ENCODE assay signal across 8 mouse cellular contexts in genomic region chr13:54608666-54609065, GRCm38 (mm10). TPM values are rescaled to one million over a fixed set of nuclear protein-coding genes. Genes with fewer than 3 reads are reported as not detected.
DNase-seq lines count a peak whose midpoint lies in the region; ATAC-seq lines count a peak whose summit lies in the region.

No protein-coding gene starts in this region.

- no peak overlapping the region for H3K4me3 ChIP-seq in neural tube, embryonic 12.5 days
- H3K4me3 ChIP-seq in heart, embryonic 10.5 days: peak overlapping the region; percentile 24
- H3K4me3 ChIP-seq in liver, embryonic 15.5 days (replicated peaks): peak overlapping the region; percentile 88

- 0 out of 2 replicates have a peak, but pooled peaks have one; percentile 18 for ATAC-seq in neural tube, embryonic 12.5 days (ENCODE audit: low FRiP score, low read depth)
- ATAC-seq in liver, embryonic 15.5 days (ENCODE audit: insufficient read depth): no peak

- H3K36me3 ChIP-seq in neural tube, embryonic 12.5 days: 0 out of 2 replicates have a peak, but pooled peaks cover 8% of the 10 kb centered on the region
- H3K36me3 ChIP-seq in heart, embryonic 10.5 days: peaks cover 10% of the 10 kb centered on the region; the same call in 1 of the 2 replicates
- H3K36me3 ChIP-seq in liver, embryonic 15.5 days (replicated peaks): peaks cover 21% of the 10 kb centered on the region

- H3K27me3 ChIP-seq in neural tube, embryonic 12.5 days (replicated peaks): no peaks in the 10 kb centered on the region
- H3K27me3 ChIP-seq in heart, embryonic 10.5 days (ENCODE audit: insufficient read depth, poor library complexity, severe bottlenecking): peaks cover 16% of the 10 kb centered on the region; the same call in 1 of the 2 replicates
- H3K27me3 ChIP-seq in liver, embryonic 15.5 days: no peaks in the 10 kb centered on the region

- H3K4me2 ChIP-seq in neural tube, embryonic 12.5 days (replicated peaks): peak overlapping the region; percentile 41
- H3K4me2 ChIP-seq in liver, embryonic 15.5 days: peak overlapping the region; percentile 96

- H3K9ac ChIP-seq in neural tube, embryonic 12.5 days: 0 out of 2 replicates have a peak overlapping the region, but pooled peaks have one; percentile 23
- H3K9ac ChIP-seq in liver, embryonic 15.5 days: peak overlapping the region; percentile 33; the same call in 1 of the 2 replicates

- H3K9me3 ChIP-seq in neural tube, embryonic 12.5 days: no peaks in the 10 kb centered on the region
- H3K9me3 ChIP-seq in heart, embryonic 10.5 days: no peaks in the 10 kb centered on the region
- no peaks in the 10 kb centered on the region for H3K9me3 ChIP-seq in liver, embryonic 15.5 days (replicated peaks)

- WGBS in neural tube, embryonic 12.5 days: 10% methylated on average over 8 of the region's 8 CpGs
- 16% methylated on average over 8 of the region's 8 CpGs for WGBS in heart, embryonic 10.5 days
- 72% methylated on average over 8 of the region's 8 CpGs for WGBS in liver, embryonic 15.5 days (ENCODE audit: insufficient replicate concordance)

- DNase-seq in neural tube, embryonic 10.5 days (ENCODE audit: extremely low spot score, low spot score): no peak
- peak; percentile 56 to 74 for DNase-seq in cerebellum, postnatal 10 days
- no peak for DNase-seq in heart, embryonic 10.5 days (ENCODE audit: low spot score)
- peak; percentile 69 for DNase-seq in testis, postnatal 10 days (ENCODE audit: low spot score)
- no peak for DNase-seq in adrenal gland, postnatal 4 days (ENCODE audit: low spot score in 2 of 2)
- DNase-seq in embryo, embryonic 11 days: no peak

- H3K4me1 ChIP-seq in neural tube, embryonic 12.5 days: peaks cover 20% of the 10 kb centered on the region
- peaks cover 25% of the 10 kb centered on the region for H3K4me1 ChIP-seq in heart, embryonic 10.5 days
- H3K4me1 ChIP-seq in liver, embryonic 15.5 days (replicated peaks): peaks cover 55% of the 10 kb centered on the region

- no peak overlapping the region for H3K27ac ChIP-seq in neural tube, embryonic 12.5 days
- peak overlapping the region; percentile 52; the same call in 1 of the 2 replicates for H3K27ac ChIP-seq in heart, embryonic 10.5 days
- H3K27ac ChIP-seq in liver, embryonic 15.5 days (replicated peaks): peak overlapping the region; percentile 76

RNA-seq across cellular contexts. Expression of gene Cltb, which starts 2.5 kb away (rescaled TPM):
- polyA plus RNA-seq in neural tube, embryonic 12.5 days (2016; fragmentation: Nextera tagmentation; extraction: Ambion mirVana): 68.9 and 71.0 TPM in 2 replicates
- 32.1 and 36.5 TPM in 2 replicates for polyA plus RNA-seq in heart, embryonic 10.5 days (2016; fragmentation: Nextera tagmentation; extraction: Ambion mirVana)
- polyA plus RNA-seq in liver, embryonic 15.5 days (2015; fragmentation: Nextera tagmentation; extraction: Ambion mirVana): 35.6 and 40.4 TPM in 2 replicates
- total RNA-seq in adrenal gland, postnatal 4 days (2021): 10 to 100 TPM; 69.3 to 72.2 TPM

RNA-seq across cellular contexts. Expression of gene Faf2, which starts 12.9 kb away (rescaled TPM):
- polyA plus RNA-seq in neural tube, embryonic 12.5 days (2016; fragmentation: Nextera tagmentation; extraction: Ambion mirVana): 77.1 and 86.9 TPM in 2 replicates
- 58.7 and 68.8 TPM in 2 replicates for polyA plus RNA-seq in heart, embryonic 10.5 days (2016; fragmentation: Nextera tagmentation; extraction: Ambion mirVana)
- 28.5 and 28.9 TPM in 2 replicates for polyA plus RNA-seq in liver, embryonic 15.5 days (2015; fragmentation: Nextera tagmentation; extraction: Ambion mirVana)
- total RNA-seq in adrenal gland, postnatal 4 days (2021): 10 to 100 TPM; 74.5 to 81.4 TPM

RNA-seq across cellular contexts. Expression of gene Higd2a, which starts 18.7 kb away (rescaled TPM):
- polyA plus RNA-seq in neural tube, embryonic 12.5 days (2016; fragmentation: Nextera tagmentation; extraction: Ambion mirVana): 172 and 180 TPM in 2 replicates
- 179 and 208 TPM in 2 replicates for polyA plus RNA-seq in heart, embryonic 10.5 days (2016; fragmentation: Nextera tagmentation; extraction: Ambion mirVana)
- polyA plus RNA-seq in liver, embryonic 15.5 days (2015; fragmentation: Nextera tagmentation; extraction: Ambion mirVana): 94.3 and 106 TPM in 2 replicates
- 100 to 1,000 TPM; 193 to 204 TPM for total RNA-seq in adrenal gland, postnatal 4 days (2021)

RNA-seq across cellular contexts. Expression of gene Nop16, which starts 18.8 kb away (rescaled TPM):
- 58.0 and 66.2 TPM in 2 replicates for polyA plus RNA-seq in neural tube, embryonic 12.5 days (2016; fragmentation: Nextera tagmentation; extraction: Ambion mirVana)
- 79.6 and 112 TPM in 2 replicates for polyA plus RNA-seq in heart, embryonic 10.5 days (2016; fragmentation: Nextera tagmentation; extraction: Ambion mirVana)
- polyA plus RNA-seq in liver, embryonic 15.5 days (2015; fragmentation: Nextera tagmentation; extraction: Ambion mirVana): 43.2 and 47.0 TPM in 2 replicates
- 10 to 100 TPM; 40.0 to 41.7 TPM for total RNA-seq in adrenal gland, postnatal 4 days (2021)

RNA-seq across cellular contexts. Expression of gene Arl10, which starts 33.9 kb away (rescaled TPM):
- polyA plus RNA-seq in neural tube, embryonic 12.5 days (2016; fragmentation: Nextera tagmentation; extraction: Ambion mirVana): 50.2 and 53.3 TPM in 2 replicates
- polyA plus RNA-seq in heart, embryonic 10.5 days (2016; fragmentation: Nextera tagmentation; extraction: Ambion mirVana): 22.8 and 30.1 TPM in 2 replicates
- polyA plus RNA-seq in liver, embryonic 15.5 days (2015; fragmentation: Nextera tagmentation; extraction: Ambion mirVana): 7.0 and 8.2 TPM in 2 replicates
- 10 to 100 TPM; 43.9 to 44.2 TPM for total RNA-seq in adrenal gland, postnatal 4 days (2021)

Comparison
In these comparisons a context has a peak if more than half of its experiments do, and no peak if none do; other contexts are left out.
1. DNase-seq: peak in cerebellum, postnatal 10 days (2 of 2) and testis, postnatal 10 days (single experiment); none in neural tube, embryonic 10.5 days (single experiment), heart, embryonic 10.5 days (single experiment), adrenal gland, postnatal 4 days (0 of 2) and embryo, embryonic 11 days (single experiment).